Mouse (Mus musculus): ENCODE data around the gene Shisa9. TPM values are rescaled to one million over a fixed set of nuclear protein-coding genes. Genes with fewer than 3 reads are reported as not detected.

The Shisa9 gene
- polyA plus RNA-seq (2017; shearing (Covaris generic)) = under 1 TPM; 0.05 to 0.23 TPM

DNA sequence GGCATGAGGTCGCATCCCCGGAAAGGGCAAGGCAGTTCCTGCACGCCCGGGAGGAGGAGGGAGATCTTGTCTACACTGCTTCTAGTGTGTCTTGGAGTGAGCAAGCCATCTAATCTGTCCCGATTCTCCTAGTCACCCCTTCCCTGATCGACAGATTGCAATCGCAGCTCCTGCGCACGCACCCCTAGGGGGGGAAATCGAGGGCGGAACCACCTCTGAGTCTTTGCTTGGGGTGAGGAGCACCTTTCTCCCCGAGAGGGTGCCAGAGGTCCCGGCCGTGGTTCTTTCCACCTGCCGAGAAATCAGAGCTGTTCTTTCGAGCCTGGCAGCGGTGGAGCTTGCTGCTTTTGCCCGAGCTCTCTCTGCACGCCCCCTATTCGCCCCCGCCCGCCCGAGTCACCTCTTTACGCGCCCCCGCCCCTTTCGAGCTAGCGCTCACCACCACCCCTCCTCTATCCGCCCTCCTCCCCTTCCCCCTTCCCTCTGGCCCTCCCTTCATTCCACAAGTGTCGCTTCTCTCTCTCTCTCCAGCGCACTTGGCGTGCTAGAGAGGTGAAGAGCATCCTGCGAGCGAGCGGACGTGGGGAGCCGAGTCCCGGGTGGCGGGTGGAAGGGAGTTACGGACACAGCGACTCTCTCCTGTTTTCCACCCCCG, at the start of gene Shisa9:
Shisa9 (plus strand) TSS at position 498 of the 655 bp plus-strand sequence.

Other genes starting within 250 kb of the Shisa9 start
- gene Cpped1, start 74.7 kb upstream of the Shisa9 start, polyA plus RNA-seq (2017; shearing (Covaris generic)) = 10 to 100 TPM in 1 of 2 experiments, 1 to 10 TPM in 1; 8.6 to 14.3 TPM

Data from activated CD4-positive, CD25-positive, alpha-beta regulatory T cell (primary cell).